Mouse (Mus musculus): Measurements from ENCODE around the gene Rab3b. TPM values are rescaled to one million over a fixed set of nuclear protein-coding genes. Genes with fewer than 3 reads are reported as not detected.

Gene Rab3b
- 1 to 10 TPM in 1 of 2 experiments, under 1 TPM in 1; 0.63 to 1.3 TPM for total RNA-seq (2021)
- polyA plus RNA-seq (2012; rRNA removed) = 6.2 and 6.6 TPM in 2 replicates
- long read RNA-seq = 0 reads

DNA sequence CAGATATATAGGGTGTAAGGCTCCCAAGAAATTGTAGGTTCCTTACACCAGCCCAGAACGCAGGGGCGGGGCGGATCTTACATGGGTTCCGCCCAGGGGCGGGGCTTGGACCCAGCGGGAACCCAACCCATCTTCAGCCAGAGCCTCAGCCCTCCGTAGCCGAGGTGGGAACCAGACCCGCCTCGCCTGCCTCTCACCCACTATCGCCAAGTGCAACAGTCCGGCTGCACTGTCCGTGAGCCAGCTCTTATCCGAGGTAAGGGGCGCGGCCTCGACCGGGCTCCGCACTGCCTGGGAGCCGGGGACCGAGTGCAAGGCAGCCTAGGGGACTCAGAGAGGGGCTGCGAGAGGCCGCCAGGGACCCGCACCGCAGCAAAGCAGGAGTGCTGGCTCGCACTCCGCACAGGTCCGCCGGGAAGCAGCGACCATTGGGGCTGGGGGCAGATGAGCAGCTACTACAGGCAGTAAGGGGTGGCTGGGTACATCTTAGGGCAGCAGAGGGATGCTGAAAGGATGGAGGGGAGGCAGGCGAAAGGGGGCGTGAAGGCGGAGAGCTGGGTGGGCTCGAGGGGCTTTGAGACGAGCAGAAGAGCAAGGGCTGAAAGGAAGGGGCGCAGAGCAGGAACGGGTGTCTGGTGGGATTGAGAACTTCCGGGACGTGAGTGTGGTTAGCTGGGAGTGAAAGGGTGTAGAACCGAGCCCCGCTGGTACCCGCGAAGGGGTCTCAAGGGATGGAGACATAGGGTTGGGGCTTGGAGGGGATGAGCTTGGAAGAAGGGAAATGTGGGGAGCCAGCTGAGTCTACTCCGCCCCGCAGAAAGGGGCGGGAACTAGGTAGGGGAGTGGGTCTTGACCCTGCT, at the start of gene Rab3b:
Gene Rab3b, plus strand, starts transcription at position 101 of the 860 bp plus-strand sequence.
- TF ChIP-seq EP300 (IDR thresholded peaks at IDR 0.05; ENCODE audit: insufficient read depth, low read depth, low read length) (no peak), POLR2A (IDR thresholded peaks at IDR 0.05; ENCODE audit: insufficient read depth, low read depth, low read length) (no peak), CTCF (IDR thresholded peaks at IDR 0.05) (no peak)
- no peaks in the 10 kb centered on the region for H3K36me3 ChIP-seq (ENCODE audit: control insufficient read depth, insufficient read depth, low read length)
- H3K27me3 ChIP-seq (ENCODE audit: control insufficient read depth, insufficient read depth, low read length) = peaks cover 6% of the 10 kb centered on the region
- peak; percentile 39 to 46 for DNase-seq
- no peaks in the 10 kb centered on the region for H3K79me2 ChIP-seq (replicated peaks; ENCODE audit: control insufficient read depth, insufficient read depth, low read length)
- 2% methylated on average over 46 of the region's 46 CpGs for WGBS
- peak within 1 kb of the TSS; percentile 38 for H3K4me3 ChIP-seq
- intact Hi-C loops (cut with DNase I) = no loop called here
- H3K9ac ChIP-seq (ENCODE audit: low read depth, low read length) = peak within 1 kb of the TSS; percentile 58
- no peaks in the 10 kb centered on the region; the same call in 1 of the 2 replicates for H3K4me1 ChIP-seq (ENCODE audit: control insufficient read depth, insufficient read depth, low read length)
- H3K27ac ChIP-seq = no peak within 1 kb of the TSS

DNA sequence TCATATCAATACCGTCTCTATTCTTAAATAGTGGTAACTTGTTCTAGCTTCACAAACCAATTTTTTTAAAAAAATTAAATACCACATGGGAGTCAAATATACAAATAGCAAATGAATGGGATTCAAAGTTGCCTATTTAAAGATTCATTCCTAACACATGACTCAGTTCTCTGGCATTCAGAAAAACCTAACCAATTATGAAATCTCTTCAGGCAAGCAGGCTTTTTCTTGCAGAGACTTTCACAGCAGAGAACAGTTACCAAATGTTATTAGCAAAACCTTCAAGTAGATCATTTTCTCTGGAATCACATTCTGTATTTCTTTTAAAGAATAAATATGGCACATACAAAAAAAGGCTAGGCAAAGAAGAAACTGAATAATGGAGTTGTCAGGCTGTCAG, 48.2 kb upstream of the Rab3b start:
- DNase-seq = no peak
- no peak for TF ChIP-seq POLR2A (IDR thresholded peaks at IDR 0.05; ENCODE audit: insufficient read depth, low read depth, low read length)

DNA sequence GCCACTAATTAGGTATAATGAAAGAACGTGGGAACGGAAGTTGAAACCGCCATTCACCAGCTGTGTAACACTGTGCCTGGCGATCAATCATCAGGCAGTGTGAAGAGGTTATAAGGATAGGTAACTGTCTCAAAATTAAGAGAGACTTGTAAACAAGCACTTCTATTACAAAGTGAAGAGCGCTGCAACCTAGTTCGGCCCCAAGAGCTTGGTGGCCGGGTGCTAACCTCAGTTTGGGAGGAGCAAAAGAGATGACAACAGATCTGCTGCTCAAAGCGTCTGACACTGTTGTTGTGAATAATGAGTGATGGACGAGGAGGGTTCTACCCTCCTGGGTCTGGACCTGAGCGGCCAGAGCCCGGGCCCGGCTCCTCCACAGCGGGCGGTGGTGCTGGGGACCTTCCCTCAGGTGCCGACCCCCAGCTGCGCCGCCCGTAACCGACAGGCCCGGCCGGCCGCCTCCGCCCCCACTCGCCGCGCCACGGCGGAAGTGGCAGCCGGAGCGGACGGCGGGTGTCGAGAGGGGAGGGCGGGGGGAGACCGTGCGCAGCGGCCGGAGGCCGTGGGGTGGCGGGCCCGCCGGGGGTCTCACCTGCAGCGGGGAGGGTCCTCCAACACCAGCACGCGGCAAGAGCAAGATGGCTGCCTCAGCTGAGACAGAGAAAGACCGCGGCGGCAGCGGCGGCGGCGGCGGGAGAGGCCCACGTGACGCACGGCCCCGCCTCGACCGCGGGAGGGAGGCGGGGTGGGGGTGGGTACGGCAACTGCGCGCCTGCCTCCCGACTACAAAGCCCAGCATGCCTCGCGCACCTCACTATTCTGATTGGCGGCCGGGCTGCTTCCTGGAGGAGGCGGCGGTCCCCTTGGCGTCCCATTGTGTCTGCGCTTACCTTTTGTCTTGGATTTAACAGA, 45.7 kb upstream of the Rab3b start, which contains the start of gene Btf3l4:
Gene Btf3l4, minus strand, starts transcription at position 699 of the 912 bp plus-strand sequence.
- Histone ChIP-seq H3K4me3 (peak within 1 kb of the TSS; percentile 86), H3K27ac (peak within 1 kb of the TSS; percentile 96), H3K36me3 (ENCODE audit: control insufficient read depth, insufficient read depth, low read length) (peaks cover 22% of the 10 kb centered on the region), H3K27me3 (ENCODE audit: control insufficient read depth, insufficient read depth, low read length) (no peaks in the 10 kb centered on the region), H3K4me1 (ENCODE audit: control insufficient read depth, insufficient read depth, low read length) (peaks cover 6% of the 10 kb centered on the region), H3K79me2 (replicated peaks; ENCODE audit: control insufficient read depth, insufficient read depth, low read length) (no peaks in the 10 kb centered on the region), H3K9ac (ENCODE audit: low read depth, low read length) (peak within 1 kb of the TSS; percentile 98)
- WGBS = under 1% methylated on average over 71 of the region's 73 CpGs
- TF ChIP-seq CTCF (IDR thresholded peaks at IDR 0.05) (no peak), POLR2A (IDR thresholded peaks at IDR 0.05; ENCODE audit: insufficient read depth, low read depth, low read length) (peak; percentile 54; the same call in 1 of the 2 replicates), EP300 (IDR thresholded peaks at IDR 0.05; ENCODE audit: insufficient read depth, low read depth, low read length) (0 out of 2 replicates have a peak, but pooled peaks have one; percentile 28)
- DNase-seq = peak; percentile 92 to 94
- intact Hi-C loops (cut with DNase I) = loop anchor here (2.0 to 5.0 kb wide), 2 partner anchors 52 to 216 kb away; partner anchors contain the start of genes Cc2d1b and Zfyve9

More for the DNA sequence above, 48.2 kb upstream of the Rab3b start:
- Histone ChIP-seq H3K36me3 (ENCODE audit: control insufficient read depth, insufficient read depth, low read length) (peaks cover 21% of the 10 kb centered on the region), H3K27ac (peak overlapping the region; percentile 96), H3K27me3 (ENCODE audit: control insufficient read depth, insufficient read depth, low read length) (no peaks in the 10 kb centered on the region), H3K79me2 (replicated peaks; ENCODE audit: control insufficient read depth, insufficient read depth, low read length) (no peaks in the 10 kb centered on the region), H3K9ac (ENCODE audit: low read depth, low read length) (no peak overlapping the region), H3K4me1 (ENCODE audit: control insufficient read depth, insufficient read depth, low read length) (peaks cover 5% of the 10 kb centered on the region), H3K4me3 (no peak overlapping the region)
- intact Hi-C loops (cut with DNase I) = loop anchor here (5.0 kb wide), 1 partner anchor 213 kb away; the partner anchor contains the start of gene Cc2d1b
- WGBS = 71% methylated on average over 1 of the region's 1 CpGs

DNA sequence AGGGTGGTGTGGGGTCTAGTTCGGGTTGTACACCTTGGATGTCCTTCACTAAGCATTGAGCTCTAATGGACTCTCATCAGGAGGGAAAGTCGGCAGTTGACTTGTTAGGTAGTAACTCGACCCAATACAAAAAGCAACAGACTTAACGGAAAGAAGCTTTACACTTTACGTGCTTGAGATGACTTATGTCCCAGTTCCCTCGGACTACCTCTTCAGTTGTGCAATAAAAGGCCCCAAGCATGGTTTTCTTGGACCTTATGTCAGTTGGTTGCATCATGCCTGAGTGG, 45.1 kb upstream of the Rab3b start:
- Histone ChIP-seq H3K27me3 (ENCODE audit: control insufficient read depth, insufficient read depth, low read length) (no peaks in the 10 kb centered on the region), H3K36me3 (ENCODE audit: control insufficient read depth, insufficient read depth, low read length) (peaks cover 26% of the 10 kb centered on the region), H3K27ac (peak overlapping the region; percentile 96), H3K9ac (ENCODE audit: low read depth, low read length) (peak overlapping the region; percentile 73), H3K4me3 (peak overlapping the region; percentile 86), H3K79me2 (replicated peaks; ENCODE audit: control insufficient read depth, insufficient read depth, low read length) (no peaks in the 10 kb centered on the region; the same call in 1 of the 2 replicates), H3K4me1 (ENCODE audit: control insufficient read depth, insufficient read depth, low read length) (peaks cover 6% of the 10 kb centered on the region)
- intact Hi-C loops (cut with DNase I) = loop anchor here (2.0 to 5.0 kb wide), 2 partner anchors 53 to 216 kb away; partner anchors contain the start of genes Cc2d1b and Zfyve9
- DNase-seq = no peak
- under 1% methylated on average over 6 of the region's 6 CpGs for WGBS
- TF ChIP-seq EP300 (IDR thresholded peaks at IDR 0.05; ENCODE audit: insufficient read depth, low read depth, low read length) (no peak), POLR2A (IDR thresholded peaks at IDR 0.05; ENCODE audit: insufficient read depth, low read depth, low read length) (no peak), CTCF (IDR thresholded peaks at IDR 0.05) (no peak)

DNA sequence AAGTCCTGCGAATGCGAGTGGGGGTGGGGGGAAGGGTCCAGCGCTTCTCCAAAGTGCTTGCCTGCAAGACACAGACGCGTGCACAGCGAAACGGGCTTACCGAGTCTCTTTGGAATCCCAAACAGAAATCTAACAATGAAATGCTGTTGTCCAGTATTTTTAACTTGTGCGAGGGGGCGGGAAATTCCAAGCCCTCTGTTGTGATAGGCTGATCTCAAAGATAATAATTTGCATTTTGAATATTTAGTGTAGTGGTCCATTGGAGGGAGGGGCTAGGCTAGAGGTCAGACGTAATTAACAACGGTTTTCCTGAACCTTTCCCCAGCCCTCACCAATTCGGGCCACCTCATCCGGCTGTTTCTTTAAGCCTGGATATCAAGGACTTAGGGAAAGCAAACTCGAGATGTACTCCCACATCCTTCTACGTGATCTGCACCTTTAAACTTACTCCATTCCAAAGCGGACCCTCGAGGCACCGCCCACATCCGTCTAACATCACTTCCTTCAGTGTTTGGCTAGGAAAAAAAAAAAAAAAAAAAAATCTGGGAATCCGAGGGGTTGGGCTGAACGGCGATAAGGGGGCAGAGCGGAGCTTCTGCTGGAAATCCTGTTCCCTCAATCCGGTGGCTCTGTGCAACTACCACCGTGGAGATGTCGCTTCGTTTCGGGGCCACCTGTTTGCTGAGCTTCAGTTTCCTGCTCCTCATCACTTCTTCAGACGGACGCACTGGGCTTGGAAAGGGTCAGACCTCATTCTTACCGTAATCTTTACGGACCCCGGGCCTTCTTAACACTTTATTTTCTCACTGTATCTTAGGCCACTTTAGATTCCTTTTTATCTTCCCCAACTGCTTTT, 44.5 kb upstream of the Rab3b start, which contains the start of gene Txndc12:
Gene Txndc12, plus strand, starts transcription at position 487 of the 856 bp plus-strand sequence.
- peak within 1 kb of the TSS; percentile 86 for H3K4me3 ChIP-seq
- peaks cover 6% of the 10 kb centered on the region for H3K4me1 ChIP-seq (ENCODE audit: control insufficient read depth, insufficient read depth, low read length)
- H3K79me2 ChIP-seq (replicated peaks; ENCODE audit: control insufficient read depth, insufficient read depth, low read length) = no peaks in the 10 kb centered on the region; the same call in 1 of the 2 replicates
- peaks cover 26% of the 10 kb centered on the region for H3K36me3 ChIP-seq (ENCODE audit: control insufficient read depth, insufficient read depth, low read length)
- H3K27me3 ChIP-seq (ENCODE audit: control insufficient read depth, insufficient read depth, low read length) = no peaks in the 10 kb centered on the region
- peak within 1 kb of the TSS; percentile 96 for H3K27ac ChIP-seq
- TF ChIP-seq EP300 (IDR thresholded peaks at IDR 0.05; ENCODE audit: insufficient read depth, low read depth, low read length) = 0 out of 2 replicates have a peak, but pooled peaks have one; percentile 27
- peak; percentile 78 for TF ChIP-seq POLR2A (IDR thresholded peaks at IDR 0.05; ENCODE audit: insufficient read depth, low read depth, low read length)
- TF ChIP-seq CTCF (IDR thresholded peaks at IDR 0.05) = 0 out of 2 replicates have a peak, but pooled peaks have one; percentile 18
- under 1% methylated on average over 34 of the region's 34 CpGs for WGBS
- H3K9ac ChIP-seq (ENCODE audit: low read depth, low read length) = peak within 1 kb of the TSS; percentile 98
- DNase-seq = peak; percentile 87 to 91
- intact Hi-C loops (cut with DNase I) = loop anchor here (5.0 kb wide), 1 partner anchor 217 kb away; the partner anchor contains the start of gene Cc2d1b
